22 mouse cellular contexts compared by ENCODE assay signal in genomic region chr4:153519888-153520287, GRCm38 (mm10). TPM values are rescaled to one million over a fixed set of nuclear protein-coding genes. Genes with fewer than 3 reads are reported as not detected.
A peak's percentile ranks its signal among the peaks of the same experiment; 100 is the strongest.
DNase-seq lines count a peak whose midpoint lies in the region; ATAC-seq lines count a peak whose summit lies in the region.
"Had no signal": no experiment of that assay in that cellular context is flagged by ENCODE, and none has a peak within 500 bp of the region (broad histone marks: within the 10 kb centered on the region; RNA-seq: fewer than 3 reads in every experiment).

No protein-coding gene starts in this region.

- H3K27me3 ChIP-seq in kidney, embryonic 14.5 days (ENCODE audit: control insufficient read depth, insufficient read depth, low read length): no peaks in the 10 kb centered on the region
- H3K27me3 ChIP-seq in midbrain, embryonic 11.5 days (ENCODE audit: control insufficient read depth, insufficient read depth, low read length): no peaks in the 10 kb centered on the region
- H3K27me3 ChIP-seq in midbrain, embryonic 10.5 days (ENCODE audit: low read depth, poor library complexity, severe bottlenecking): peaks cover 13% of the 10 kb centered on the region
- H3K27me3 ChIP-seq: embryonic facial prominence, embryonic 15.5 days; forebrain, embryonic 12.5 days had no signal

- no peaks in the 10 kb centered on the region for H3K9me3 ChIP-seq in kidney, embryonic 14.5 days (ENCODE audit: control insufficient read depth, low read length)
- no peaks in the 10 kb centered on the region for H3K9me3 ChIP-seq in midbrain, embryonic 11.5 days (ENCODE audit: control insufficient read depth, low read length)
- no peaks in the 10 kb centered on the region for H3K9me3 ChIP-seq in midbrain, embryonic 10.5 days (replicated peaks)
- H3K9me3 ChIP-seq: embryonic facial prominence, embryonic 13.5 days; embryonic facial prominence, embryonic 15.5 days; forebrain, embryonic 10.5 days; forebrain, embryonic 12.5 days had no signal

- no peak overlapping the region for H3K27ac ChIP-seq in kidney, embryonic 14.5 days (ENCODE audit: low read depth, low read length)
- no peak overlapping the region for H3K27ac ChIP-seq in midbrain, embryonic 11.5 days (ENCODE audit: low read depth, low read length)
- H3K27ac ChIP-seq in midbrain, embryonic 10.5 days (replicated peaks): no peak overlapping the region
- H3K27ac ChIP-seq: embryonic facial prominence, embryonic 13.5 days; embryonic facial prominence, embryonic 15.5 days; forebrain, embryonic 10.5 days; forebrain, embryonic 12.5 days had no signal

- H3K36me3 ChIP-seq in kidney, embryonic 14.5 days (ENCODE audit: control insufficient read depth, insufficient read depth, low read length): no peaks in the 10 kb centered on the region
- no peaks in the 10 kb centered on the region for H3K36me3 ChIP-seq in midbrain, embryonic 11.5 days (ENCODE audit: control insufficient read depth, insufficient read depth, low read length)
- H3K36me3 ChIP-seq in midbrain, embryonic 10.5 days: no peaks in the 10 kb centered on the region
- H3K36me3 ChIP-seq: embryonic facial prominence, embryonic 13.5 days; embryonic facial prominence, embryonic 15.5 days; forebrain, embryonic 10.5 days; forebrain, embryonic 12.5 days had no signal

- H3K4me2 ChIP-seq in kidney, embryonic 14.5 days (replicated peaks; ENCODE audit: low read depth, low read length): no peak overlapping the region
- H3K4me2 ChIP-seq in midbrain, embryonic 11.5 days: no peak overlapping the region
- H3K4me2 ChIP-seq: embryonic facial prominence, embryonic 13.5 days; embryonic facial prominence, embryonic 15.5 days; forebrain, embryonic 12.5 days had no signal

- WGBS in kidney, embryonic 14.5 days: 68% methylated on average over 3 of the region's 3 CpGs
- WGBS in midbrain, embryonic 11.5 days: 90% methylated on average over 3 of the region's 3 CpGs
- WGBS in midbrain, embryonic 10.5 days: 96% methylated on average over 3 of the region's 3 CpGs

- peak; percentile 46; the same call in 1 of the 2 replicates for ATAC-seq in kidney, embryonic 14.5 days (ENCODE audit: low FRiP score, low TSS enrichment)
- ATAC-seq in midbrain, embryonic 11.5 days (ENCODE audit: low FRiP score): no peak
- ATAC-seq: forebrain, embryonic 14.5 days; forebrain, embryonic 16.5 days had no signal

- H3K9ac ChIP-seq in kidney, embryonic 14.5 days (ENCODE audit: low read depth, low read length): no peak overlapping the region
- H3K9ac ChIP-seq in midbrain, embryonic 11.5 days (ENCODE audit: low read length): no peak overlapping the region
- H3K9ac ChIP-seq: embryonic facial prominence, embryonic 13.5 days; embryonic facial prominence, embryonic 15.5 days; forebrain, embryonic 12.5 days had no signal

- H3K4me1 ChIP-seq in kidney, embryonic 14.5 days (ENCODE audit: control insufficient read depth, insufficient read depth, low read length): no peaks in the 10 kb centered on the region
- H3K4me1 ChIP-seq in midbrain, embryonic 11.5 days (ENCODE audit: control insufficient read depth, insufficient read depth, low read length): 0 out of 2 replicates have a peak, but pooled peaks cover 4% of the 10 kb centered on the region
- peaks cover 14% of the 10 kb centered on the region for H3K4me1 ChIP-seq in midbrain, embryonic 10.5 days
- H3K4me1 ChIP-seq: embryonic facial prominence, embryonic 15.5 days had no signal

- H3K4me3 ChIP-seq in kidney, embryonic 14.5 days (ENCODE audit: low read length): no peak overlapping the region
- H3K4me3 ChIP-seq in midbrain, embryonic 11.5 days (ENCODE audit: low read depth, low read length): no peak overlapping the region
- no peak overlapping the region for H3K4me3 ChIP-seq in midbrain, embryonic 10.5 days
- H3K4me3 ChIP-seq: embryonic facial prominence, embryonic 13.5 days; embryonic facial prominence, embryonic 15.5 days; erythroblast, embryonic 14.5 days; forebrain, embryonic 10.5 days; forebrain, embryonic 12.5 days had no signal

- DNase-seq in kidney, postnatal 4 days: no peak
- DNase-seq in kidney, postnatal 10 days: peak; percentile 14
- DNase-seq in kidney, postnatal 36 days: no peak
- peak; percentile 12 for DNase-seq in midbrain, embryonic 11.5 days (ENCODE audit: low spot score, missing footprints)
- DNase-seq in midbrain, embryonic 10.5 days (ENCODE audit: low spot score): no peak
- DNase-seq: adrenal gland, adult 8-10 months; adrenal gland, postnatal 14 days; cerebellum, adult 11 months; cerebellum, adult 18-20 months; cerebellum, adult 8-10 months; cerebellum, adult 9-11 months; cerebellum, postnatal 14 days; cerebellum, postnatal 36 days; embryo, embryonic 11 days had no signal

RNA-seq across cellular contexts. Expression of gene Ajap1, which starts 37.3 kb away (rescaled TPM):
- 3.3 and 3.8 TPM in 2 replicates for polyA plus RNA-seq in kidney, embryonic 14.5 days (2014; fragmentation: Nextera tagmentation; extraction: Ambion mirVana)
- polyA plus RNA-seq in midbrain, embryonic 11.5 days (2014; fragmentation: Nextera tagmentation; extraction: Ambion mirVana): 2.1 TPM in 2 replicates
- polyA plus RNA-seq in midbrain, embryonic 10.5 days (2016; fragmentation: Nextera tagmentation; extraction: Ambion mirVana): 2.2 and 2.4 TPM in 2 replicates
- polyA plus RNA-seq: erythroblast, embryonic 14.5 days had no signal

Comparison
In these comparisons a context has a peak if more than half of its experiments do, and no peak if none do; other contexts are left out.
1. DNase-seq: peak in kidney, postnatal 10 days (single experiment) and midbrain, embryonic 11.5 days (single experiment); none in kidney, postnatal 4 days (0 of 2), kidney, postnatal 36 days (0 of 2) and midbrain, embryonic 10.5 days (single experiment).